Mouse (Mus musculus) cortical plate, adult 2 months (tissue): Measurements from ENCODE around the gene Lrrc74b.

Experiments
- CTCF ChIP-seq: fragments of 200-500 bp; IDR thresholded peaks from 2 replicates; pipeline ENCODE4 v1.5.1; 2011; ENCODE audit warnings: mild to moderate bottlenecking, control low read depth, low read length; ENCODE audit not compliant: insufficient read depth; ENCODE audit errors: extremely low read depth
- POLR2A ChIP-seq: fragments of 200-500 bp; IDR thresholded peaks from 2 replicates; pipeline ENCODE4 v1.6.1; 2011; ENCODE audit warnings: mild to moderate bottlenecking, low read length, control low read depth; ENCODE audit not compliant: insufficient read depth; ENCODE audit errors: extremely low read depth

DNA sequence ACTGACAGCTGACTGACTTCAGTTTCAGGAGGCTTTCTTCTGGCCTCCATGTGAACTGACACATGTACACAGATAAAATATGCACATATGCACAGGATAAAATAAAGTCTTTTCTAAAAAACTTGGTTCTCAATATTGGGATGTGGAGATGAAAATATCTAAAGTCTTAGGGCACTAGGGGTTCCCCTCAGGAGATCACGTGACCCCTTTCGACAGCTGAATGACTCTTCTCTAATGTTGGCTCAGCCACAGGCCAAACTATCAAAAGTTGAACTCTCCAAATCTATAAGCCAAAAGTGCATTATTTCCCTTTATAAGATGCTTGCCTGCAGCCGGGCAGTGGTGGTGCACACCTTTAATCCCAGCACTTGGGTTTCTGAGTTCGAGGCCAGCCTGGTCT lies 4.9 kb downstream of the Lrrc74b start:
- TF ChIP-seq POLR2A, result no peak
- no peak for TF ChIP-seq CTCF
